Mouse (Mus musculus) hindbrain, embryonic 13.5 days (tissue): ENCODE data around the gene Lamtor5. TPM values are rescaled to one million over a fixed set of nuclear protein-coding genes. Genes with fewer than 3 reads are reported as not detected.
"Not testable (repeated sequence)": the region's sequence is repeated elsewhere in the genome, so short reads cannot be mapped to it uniquely, and the experiment has no call there.

ENCODE experiments used
- ATAC-seq: fragments of 200-750 bp; cut with Nextera tagmentation; 2 replicates; pipeline ENCODE4 v1.8.0; 2017; ENCODE audit warnings: moderate TSS enrichment; ENCODE audit not compliant: low FRiP score
- H3K27ac ChIP-seq: fragments of 300-500 bp; sonication (generic); 2 replicates; pipeline ENCODE4 v1.5.1; 2015; ENCODE audit warnings: inconsistent platforms, mild to moderate bottlenecking, moderate library complexity
- H3K27me3 ChIP-seq: fragments of 300-500 bp; sonication (generic); 2 replicates; pipeline ENCODE4 v1.6.1; 2015; ENCODE audit warnings: mild to moderate bottlenecking, inconsistent platforms
- H3K36me3 ChIP-seq: fragments of 300-500 bp; sonication (generic); 2 replicates; pipeline ENCODE4 v1.6.1; 2015; ENCODE audit warnings: mild to moderate bottlenecking, inconsistent platforms
- H3K4me1 ChIP-seq: fragments of 300-500 bp; sonication (generic); replicated peaks from 2 replicates; pipeline ENCODE4 v1.6.1; 2015; ENCODE audit warnings: inconsistent platforms
- H3K4me2 ChIP-seq: fragments of 300-500 bp; sonication (generic); 2 replicates; pipeline ENCODE4 v1.6.1; 2015; ENCODE audit warnings: inconsistent platforms, mild to moderate bottlenecking, moderate library complexity
- H3K4me3 ChIP-seq: fragments of 300-500 bp; sonication (generic); 2 replicates; pipeline ENCODE4 v1.5.1; 2015; ENCODE audit warnings: mild to moderate bottlenecking, inconsistent platforms
- H3K9ac ChIP-seq: fragments of 300-500 bp; sonication (generic); 2 replicates; pipeline ENCODE4 v1.6.1; 2015; ENCODE audit warnings: mild to moderate bottlenecking, inconsistent platforms
- H3K9me3 ChIP-seq: fragments of 300-500 bp; sonication (generic); 2 replicates; pipeline ENCODE4 v1.6.1; 2016; ENCODE audit warnings: inconsistent platforms
- WGBS: fragments of 180-500 bp; shearing (Covaris S2); methylation state at CpG from one replicate; pipeline ENCODE4 v1.1.7; 2015; 5-methylcytosine and 5-hydroxymethylcytosine counted together
- polyA plus RNA-seq: library from polyadenylated mRNA; unstranded; fragments of >200 nt; fragmentation: Nextera tagmentation; extraction: Ambion mirVana; gene quantifications from 2 replicates; pipeline ENCODE4 v1.2.1, GENCODE M21; 2015

Lamtor5 gene
- polyA plus RNA-seq, 1 experiment from 2014 or later = 200 TPM

DNA sequence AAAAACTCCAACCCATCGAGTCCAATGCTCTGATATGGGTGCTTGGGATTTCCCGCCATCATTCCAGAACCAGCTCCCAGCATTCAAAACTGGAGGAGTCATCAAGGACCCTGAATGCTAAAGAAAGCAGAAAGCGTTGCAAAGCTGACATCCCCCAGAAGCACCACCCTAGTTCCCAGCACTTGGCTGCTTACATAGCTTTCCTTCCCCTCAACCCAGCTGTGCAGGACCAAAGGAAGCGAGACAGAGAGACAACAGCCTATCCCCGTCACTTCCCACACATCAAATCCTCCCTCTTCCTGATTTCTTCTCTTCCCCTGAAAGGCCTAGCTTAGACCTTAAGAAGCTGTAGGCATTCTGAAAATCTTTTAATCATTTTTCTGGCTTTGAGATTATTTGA is 3.3 kb upstream of the Lamtor5 start:
- no peaks in the 10 kb centered on the region for H3K36me3 ChIP-seq
- no peak overlapping the region for H3K4me2 ChIP-seq
- 69% methylated on average over 5 of the region's 5 CpGs for WGBS
- no peak overlapping the region for H3K4me3 ChIP-seq
- no peaks in the 10 kb centered on the region for H3K9me3 ChIP-seq
- no peak overlapping the region for H3K9ac ChIP-seq
- ATAC-seq = no peak
- 0 out of 2 replicates have a peak, but pooled peaks cover 6% of the 10 kb centered on the region for H3K27me3 ChIP-seq
- no peak overlapping the region for H3K27ac ChIP-seq
- H3K4me1 ChIP-seq = peaks cover 17% of the 10 kb centered on the region

DNA sequence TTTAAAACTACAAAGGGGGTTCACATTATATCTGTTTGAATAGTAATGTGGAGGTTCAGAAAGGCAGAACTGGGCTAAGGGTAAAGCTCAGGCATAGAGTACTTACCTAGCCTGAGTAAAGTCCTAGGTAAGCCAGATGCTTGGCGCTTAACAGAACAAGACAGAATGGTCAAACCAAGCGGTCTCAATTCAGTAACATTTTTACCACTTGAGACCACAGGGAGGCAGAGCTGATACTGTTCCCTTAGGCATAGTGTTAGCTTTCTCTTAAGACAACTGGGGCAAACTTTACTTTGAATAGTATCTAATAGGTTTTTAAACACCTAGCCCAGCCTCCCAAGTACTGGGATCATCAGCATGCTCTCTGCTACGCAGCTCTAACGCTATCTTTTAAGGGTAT is 2.7 kb upstream of the Lamtor5 start:
- no peak overlapping the region for H3K9ac ChIP-seq
- peaks cover 18% of the 10 kb centered on the region for H3K4me1 ChIP-seq
- H3K27me3 ChIP-seq = 0 out of 2 replicates have a peak, but pooled peaks cover 6% of the 10 kb centered on the region
- H3K27ac ChIP-seq = no peak overlapping the region
- no peaks in the 10 kb centered on the region for H3K36me3 ChIP-seq
- H3K4me2 ChIP-seq = no peak overlapping the region
- WGBS = 63% methylated on average over 4 of the region's 4 CpGs
- H3K4me3 ChIP-seq = no peak overlapping the region
- ATAC-seq = no peak
- H3K9me3 ChIP-seq = no peaks in the 10 kb centered on the region

DNA sequence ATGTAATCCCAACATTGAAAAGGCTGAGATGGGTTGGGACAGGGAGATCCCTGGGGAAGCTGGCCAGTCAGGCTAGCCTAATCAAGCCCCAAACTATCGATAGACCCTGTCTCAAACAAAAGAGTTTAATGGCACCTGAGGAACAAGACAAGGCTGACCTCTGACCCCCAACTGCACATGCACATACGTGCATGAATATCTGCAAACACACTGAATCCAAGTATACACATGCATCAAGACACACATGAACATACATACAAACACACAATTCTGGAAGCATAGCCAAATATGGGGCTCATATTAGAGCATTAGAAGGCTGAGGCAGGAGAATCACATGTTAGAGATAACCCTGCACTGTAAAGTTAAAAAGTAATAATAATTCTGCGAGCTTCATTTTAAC is 2.0 kb upstream of the Lamtor5 start:
- 0 out of 2 replicates have a peak, but pooled peaks cover 6% of the 10 kb centered on the region for H3K27me3 ChIP-seq
- no peak overlapping the region for H3K4me2 ChIP-seq
- no peak overlapping the region for H3K9ac ChIP-seq
- 90% methylated on average over 3 of the region's 3 CpGs for WGBS
- no peaks in the 10 kb centered on the region for H3K36me3 ChIP-seq
- no peak for ATAC-seq
- no peak overlapping the region for H3K4me3 ChIP-seq
- peaks cover 18% of the 10 kb centered on the region for H3K4me1 ChIP-seq
- H3K9me3 ChIP-seq = no peaks in the 10 kb centered on the region
- H3K27ac ChIP-seq = no peak overlapping the region

DNA sequence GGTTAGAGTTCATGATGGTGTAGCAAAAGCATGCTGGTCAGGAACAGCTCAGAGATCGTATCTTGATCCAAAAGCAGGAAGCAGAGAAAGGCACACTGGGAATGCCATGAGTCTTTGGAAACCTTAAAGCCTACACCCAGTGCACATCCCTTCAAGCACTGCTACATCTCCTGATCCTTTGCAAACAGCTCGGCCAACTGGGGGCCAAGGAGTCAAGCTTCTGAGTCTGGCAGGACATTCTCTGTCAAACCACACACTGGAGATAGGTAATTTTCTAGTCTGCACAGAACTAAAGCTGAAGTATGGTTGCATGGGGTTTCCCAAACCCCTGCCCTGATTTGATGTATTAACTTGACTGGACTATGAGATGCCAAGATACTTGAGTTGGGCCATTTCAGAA is 7.5 kb downstream of the Lamtor5 start:
- Histone ChIP-seq H3K27me3 (no peaks in the 10 kb centered on the region), H3K4me1 (no peaks in the 10 kb centered on the region), H3K9ac (no peak overlapping the region), H3K36me3 (peaks cover 32% of the 10 kb centered on the region), H3K4me2 (no peak overlapping the region), H3K4me3 (no peak overlapping the region), H3K9me3 (no peaks in the 10 kb centered on the region), H3K27ac (no peak overlapping the region)
- no peak for ATAC-seq
- WGBS = 76% methylated on average over 2 of the region's 2 CpGs

DNA sequence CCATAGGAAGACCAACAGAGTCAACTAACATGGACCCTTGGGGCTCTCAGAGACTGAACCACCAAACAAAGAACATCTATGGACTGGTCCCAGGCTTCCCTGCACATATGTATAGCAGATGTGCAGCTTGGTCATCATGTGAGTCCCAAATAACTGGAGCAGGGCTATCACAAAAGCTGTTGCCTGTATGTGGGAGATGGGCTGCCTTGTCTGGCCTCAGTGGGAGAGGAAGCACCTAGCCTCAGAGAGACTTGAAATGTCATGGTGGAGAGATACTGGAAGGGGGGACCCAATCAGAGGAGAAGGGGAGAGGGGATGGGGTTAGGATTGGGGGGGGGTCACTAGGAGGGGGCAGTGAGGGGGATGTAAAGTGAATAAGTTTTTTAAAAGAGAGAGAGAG is 8.7 kb downstream of the Lamtor5 start:
- no peak overlapping the region for H3K9ac ChIP-seq
- no peaks in the 10 kb centered on the region for H3K4me1 ChIP-seq
- no peak overlapping the region for H3K4me3 ChIP-seq
- peaks cover 26% of the 10 kb centered on the region for H3K36me3 ChIP-seq
- H3K27ac ChIP-seq = no peak overlapping the region
- H3K27me3 ChIP-seq = no peaks in the 10 kb centered on the region
- no peak overlapping the region for H3K4me2 ChIP-seq
- no peaks in the 10 kb centered on the region for H3K9me3 ChIP-seq
- ATAC-seq = no peak

DNA sequence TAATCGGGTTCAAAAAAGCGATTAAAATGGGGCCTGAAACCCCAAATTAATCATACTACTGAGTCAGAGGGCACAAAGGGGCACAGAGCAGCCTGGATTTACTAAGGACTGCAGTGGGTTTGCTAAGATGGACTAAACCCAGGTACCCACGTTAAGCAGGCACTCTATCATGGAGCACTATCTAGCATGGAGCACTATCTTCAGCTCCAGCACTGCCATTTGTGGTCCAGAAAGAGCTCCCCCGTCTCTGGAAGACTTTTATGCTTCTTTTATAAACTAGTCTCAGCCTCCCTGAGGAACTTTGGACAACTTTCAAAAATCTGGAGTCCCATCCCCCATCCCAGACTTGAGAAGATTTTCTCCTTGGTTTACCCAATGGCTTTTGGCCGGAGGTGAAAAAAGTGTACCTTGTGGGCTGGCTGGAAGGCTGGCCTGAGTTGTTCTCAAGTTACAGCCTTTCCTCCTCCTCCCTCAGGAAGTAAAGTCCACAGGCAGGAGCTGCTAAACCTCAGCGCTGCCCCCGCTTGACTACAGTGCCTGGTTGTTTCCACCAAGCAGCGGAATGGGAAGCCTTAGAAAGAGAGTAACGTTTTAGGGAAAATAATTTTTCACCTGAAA is 12.2 kb downstream of the Lamtor5 start, which contains the start of gene Slc16a4:
TSS of gene Slc16a4 (plus strand) at position 467 of the 618 bp plus-strand sequence.
- H3K9me3 ChIP-seq = no peaks in the 10 kb centered on the region

DNA sequence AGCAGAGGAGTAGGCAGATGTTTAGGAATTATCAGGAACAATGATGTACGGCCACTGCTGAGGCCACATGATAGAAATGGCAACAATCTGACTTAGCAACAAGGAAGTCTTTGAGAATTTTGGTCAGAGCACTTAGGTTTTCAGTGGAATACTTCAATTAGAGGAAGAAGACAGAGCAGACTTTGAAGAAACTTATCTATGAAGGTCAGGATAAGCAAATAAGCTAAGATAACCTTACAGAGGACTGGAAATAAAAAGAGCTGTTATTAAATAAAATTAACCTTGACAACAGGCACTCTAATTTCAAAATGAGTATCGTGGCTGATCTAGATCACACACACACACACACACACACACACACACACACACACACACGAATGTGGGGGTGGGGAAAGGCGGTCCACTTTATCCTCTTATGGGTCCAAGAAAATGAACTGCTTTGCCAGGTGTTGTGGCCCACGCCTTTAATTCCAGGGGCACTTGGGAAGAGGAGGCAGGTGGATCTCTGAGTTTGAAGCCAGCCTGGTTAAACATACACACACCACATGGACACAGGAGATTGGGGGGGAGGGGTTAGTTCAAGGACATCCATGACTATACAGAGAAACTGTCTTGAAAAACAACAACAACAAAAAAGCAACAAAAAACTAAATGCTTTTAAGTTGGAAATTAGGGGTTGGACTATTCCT is 17.2 kb downstream of the Lamtor5 start:
- 90% methylated on average over 5 of the region's 5 CpGs for WGBS

More for the DNA sequence above, 12.2 kb downstream of the Lamtor5 start, which contains the start of gene Slc16a4:
- H3K4me1 ChIP-seq = no peaks in the 10 kb centered on the region
- H3K4me2 ChIP-seq = no peak within 1 kb of the TSS
- no peak within 1 kb of the TSS for H3K9ac ChIP-seq
- no peak within 1 kb of the TSS for H3K27ac ChIP-seq
- H3K4me3 ChIP-seq = no peak within 1 kb of the TSS
- peaks cover 5% of the 10 kb centered on the region; the same call in 1 of the 2 replicates for H3K36me3 ChIP-seq
- WGBS = 38% methylated on average over 9 of the region's 9 CpGs
- no peak for ATAC-seq
- H3K27me3 ChIP-seq = no peaks in the 10 kb centered on the region

DNA sequence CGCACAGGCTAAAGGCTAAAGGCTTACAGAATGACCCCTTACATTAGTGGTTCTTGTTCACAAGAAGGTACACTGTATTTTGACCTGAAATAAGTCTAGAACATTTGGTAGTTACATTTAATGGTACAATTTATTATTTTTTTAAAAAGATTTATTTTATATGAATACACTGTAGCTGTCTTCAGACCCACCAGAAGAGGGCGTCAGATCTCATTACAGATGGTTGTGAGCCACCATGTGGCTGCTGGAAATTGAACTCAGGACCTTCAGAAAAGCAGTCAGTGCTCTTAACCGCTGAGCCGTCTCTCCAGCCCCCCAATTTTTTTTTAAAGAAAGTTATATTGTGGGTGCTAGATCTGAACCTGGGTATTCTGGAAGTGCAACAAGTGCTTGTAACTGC is 18.3 kb downstream of the Lamtor5 start:
- H3K27me3 ChIP-seq, H3K36me3 ChIP-seq, H3K4me2 ChIP-seq, H3K4me1 ChIP-seq, H3K9me3 ChIP-seq, ATAC-seq, H3K9ac ChIP-seq, H3K27ac ChIP-seq, H3K4me3 ChIP-seq: not testable (repeated sequence)
- 68% methylated on average over 4 of the region's 4 CpGs for WGBS

More for the DNA sequence above, 17.2 kb downstream of the Lamtor5 start:
- Histone ChIP-seq H3K9me3 (no peaks in the 10 kb centered on the region), H3K4me3 (no peak overlapping the region), H3K4me1 (no peaks in the 10 kb centered on the region), H3K36me3 (0 out of 2 replicates have a peak, but pooled peaks cover 2% of the 10 kb centered on the region), H3K27me3 (no peaks in the 10 kb centered on the region), H3K9ac (no peak overlapping the region), H3K27ac (no peak overlapping the region), H3K4me2 (no peak overlapping the region)
- no peak for ATAC-seq

DNA sequence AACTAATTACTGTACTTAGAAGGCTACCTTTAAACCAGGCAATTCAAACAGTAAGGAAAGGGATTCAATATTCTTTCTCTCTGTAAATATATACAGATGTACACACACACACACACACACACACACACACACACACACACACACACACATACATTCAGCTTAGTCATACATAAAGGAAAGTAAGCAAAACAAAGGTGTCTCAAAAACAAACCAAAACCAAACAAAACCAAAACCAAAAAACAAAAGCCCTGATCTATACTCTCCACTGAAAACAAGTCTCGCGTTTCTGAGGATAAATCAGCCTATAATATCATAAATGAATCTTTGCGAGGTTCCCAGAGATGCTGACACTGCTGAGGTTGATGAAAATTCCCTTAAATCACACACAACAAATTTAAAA is 38.7 kb downstream of the Lamtor5 start:
- H3K4me3 ChIP-seq = no peak overlapping the region
- WGBS = 95% methylated on average over 3 of the region's 3 CpGs
- H3K4me2 ChIP-seq = no peak overlapping the region
- no peaks in the 10 kb centered on the region for H3K36me3 ChIP-seq
- peaks cover 12% of the 10 kb centered on the region for H3K4me1 ChIP-seq
- H3K9ac ChIP-seq = no peak overlapping the region
- H3K27me3 ChIP-seq = no peaks in the 10 kb centered on the region
- no peaks in the 10 kb centered on the region for H3K9me3 ChIP-seq
- H3K27ac ChIP-seq = no peak overlapping the region
- no peak for ATAC-seq

DNA sequence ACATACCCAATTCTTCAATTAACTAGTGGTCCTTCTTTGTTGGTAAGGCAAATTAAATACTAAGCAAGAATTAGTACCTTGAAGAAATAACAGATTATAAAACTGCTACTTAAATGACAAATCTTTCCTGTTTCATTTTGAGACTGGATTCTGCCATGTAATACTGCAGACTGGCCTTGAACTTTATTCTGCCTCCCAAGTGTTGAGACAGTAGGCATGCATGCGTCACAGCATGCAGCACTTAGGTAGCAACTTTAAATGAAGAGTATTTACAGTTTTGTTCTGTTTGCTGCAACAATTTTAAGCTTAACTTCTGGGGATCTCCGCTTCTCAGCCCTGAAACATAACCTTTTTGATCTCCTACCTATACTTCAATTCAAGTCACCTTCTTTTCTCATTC is 42.5 kb downstream of the Lamtor5 start:
- 98% methylated on average over 2 of the region's 2 CpGs for WGBS
- no peak for ATAC-seq
- Histone ChIP-seq H3K27ac (no peak overlapping the region), H3K4me1 (peaks cover 46% of the 10 kb centered on the region), H3K4me2 (no peak overlapping the region), H3K27me3 (no peaks in the 10 kb centered on the region), H3K9ac (no peak overlapping the region), H3K9me3 (no peaks in the 10 kb centered on the region), H3K4me3 (no peak overlapping the region), H3K36me3 (peaks cover 12% of the 10 kb centered on the region; the same call in 1 of the 2 replicates)

DNA sequence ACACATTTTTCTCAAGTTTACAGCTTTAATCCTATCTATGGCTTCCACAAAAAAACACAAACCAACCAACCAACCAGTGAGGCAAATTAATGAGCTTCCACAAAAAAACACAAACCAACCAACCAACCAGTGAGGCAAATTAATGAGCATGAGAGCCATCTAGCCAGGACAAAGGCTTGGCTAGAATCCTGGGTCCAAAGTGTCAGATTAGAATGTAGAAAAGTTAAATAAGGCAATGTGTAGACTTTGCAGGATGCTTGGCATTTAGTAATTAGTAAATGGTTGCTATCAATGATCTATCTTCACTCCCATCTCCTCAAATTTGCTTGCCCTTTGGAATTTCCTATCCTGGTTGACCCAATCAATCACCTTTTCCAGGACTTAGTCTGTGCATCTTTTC is 43.1 kb downstream of the Lamtor5 start:
- peaks cover 12% of the 10 kb centered on the region; the same call in 1 of the 2 replicates for H3K36me3 ChIP-seq
- H3K4me3 ChIP-seq = no peak overlapping the region
- H3K9ac ChIP-seq = no peak overlapping the region
- no peak overlapping the region for H3K4me2 ChIP-seq
- ATAC-seq = no peak
- H3K27me3 ChIP-seq = no peaks in the 10 kb centered on the region
- peaks cover 46% of the 10 kb centered on the region for H3K4me1 ChIP-seq
- H3K27ac ChIP-seq = no peak overlapping the region
- no peaks in the 10 kb centered on the region for H3K9me3 ChIP-seq

DNA sequence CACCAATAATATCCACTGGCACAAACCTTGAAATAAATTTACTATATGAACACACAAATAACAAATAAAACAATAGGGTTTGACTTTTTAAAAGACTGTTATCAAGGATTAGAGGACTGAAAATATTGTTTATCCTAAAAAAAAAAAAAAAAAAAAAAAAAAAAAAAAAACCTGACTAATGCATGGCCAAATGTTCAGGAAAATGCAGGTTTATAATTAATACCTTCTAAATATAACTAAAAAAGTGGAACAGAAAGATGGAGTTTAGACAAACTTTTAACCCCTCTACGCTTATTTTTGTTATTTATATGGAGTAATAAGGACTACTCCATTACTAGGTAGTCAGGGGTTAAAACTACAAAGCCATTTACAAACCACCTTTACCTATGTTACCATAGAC is 47.8 kb downstream of the Lamtor5 start:
- H3K4me2 ChIP-seq = no peak overlapping the region
- H3K9me3 ChIP-seq = no peaks in the 10 kb centered on the region
- no peaks in the 10 kb centered on the region for H3K27me3 ChIP-seq
- H3K9ac ChIP-seq = no peak overlapping the region
- peaks cover 26% of the 10 kb centered on the region for H3K36me3 ChIP-seq
- H3K4me1 ChIP-seq = peaks cover 55% of the 10 kb centered on the region
- H3K4me3 ChIP-seq = no peak overlapping the region
- ATAC-seq = no peak
- WGBS = 94% methylated on average over 1 of the region's 1 CpGs
- no peak overlapping the region for H3K27ac ChIP-seq
